Mouse (Mus musculus) lung, adult 18-20 months (tissue): ENCODE results near the gene Olfr194.
"Not testable (repeated sequence)": the region's sequence is repeated elsewhere in the genome, so short reads cannot be mapped to it uniquely, and the experiment has no call there.

Experiments
- DNase-seq, 2 experiments: peaks; one replicate each; pipeline ENCODE4 v3.0.0; 2022; ENCODE audit warnings: mixed read lengths in 2 of 2

Olfr194 gene

DNA sequence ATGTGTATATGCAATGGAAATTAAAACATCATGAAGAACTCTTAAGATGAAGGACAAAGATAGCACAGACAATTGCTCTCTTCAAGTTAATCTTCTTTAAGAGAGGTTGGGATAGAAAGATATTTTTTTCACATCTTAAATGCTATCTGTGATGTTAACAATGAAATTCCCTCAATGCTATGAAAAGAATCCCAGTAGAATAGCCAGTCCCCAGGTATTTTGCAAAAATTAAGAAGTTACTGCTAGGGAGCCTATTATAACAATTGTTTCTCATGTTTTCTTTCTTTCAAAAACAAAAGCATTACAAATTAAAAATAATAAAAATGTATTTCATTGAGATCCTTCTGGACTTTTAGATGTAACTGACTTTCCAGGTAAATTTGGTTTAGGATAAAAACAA lies at the start of gene Olfr194:
Gene Olfr194, minus strand, starts transcription at position 101 of the 400 bp plus-strand sequence.
- no peak for DNase-seq

DNA sequence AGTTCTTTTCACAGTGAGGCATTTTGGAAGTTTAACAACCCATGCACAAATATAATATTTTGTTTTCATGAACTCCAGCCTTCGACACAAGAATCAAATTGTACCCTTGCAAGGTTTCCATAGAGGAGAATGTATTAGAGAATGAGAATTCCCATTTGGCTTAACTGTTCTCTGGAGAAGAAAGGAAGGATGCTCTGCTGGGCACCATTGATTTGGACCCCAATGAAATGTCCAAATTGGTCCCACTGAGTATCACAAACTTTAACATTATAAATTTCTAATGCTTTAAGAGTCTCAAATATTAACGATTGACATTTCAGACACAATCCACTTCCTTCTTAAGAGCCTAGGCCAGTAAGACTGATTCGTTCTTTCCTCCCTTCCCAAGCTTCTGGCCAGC lies 49.5 kb upstream of the Olfr194 start, which contains the start of gene Olfr196:
Gene Olfr196, minus strand, starts transcription at position 101 of the 400 bp plus-strand sequence.
- DNase-seq = no peak

DNA sequence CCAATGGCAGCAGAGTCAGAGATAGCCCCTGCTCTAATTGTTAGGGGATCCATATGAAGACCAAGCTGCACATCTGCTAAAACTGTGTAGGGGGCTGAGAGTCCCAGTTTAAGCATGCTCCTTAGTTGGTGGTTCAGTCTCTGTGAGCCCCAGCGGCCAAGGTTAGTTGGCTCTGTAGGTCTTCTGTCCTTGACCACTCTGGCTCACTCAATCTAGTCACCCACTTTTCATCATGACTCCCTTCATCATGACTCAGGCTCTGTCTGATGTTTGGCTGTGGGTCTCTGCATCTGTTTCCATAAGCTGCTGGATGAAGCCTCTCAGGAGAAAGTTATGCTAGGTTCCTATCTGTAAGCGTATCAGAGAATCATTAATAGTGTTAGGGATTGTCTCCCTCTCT lies 31.1 kb upstream of the Olfr194 start:
- DNase-seq = no peak

DNA sequence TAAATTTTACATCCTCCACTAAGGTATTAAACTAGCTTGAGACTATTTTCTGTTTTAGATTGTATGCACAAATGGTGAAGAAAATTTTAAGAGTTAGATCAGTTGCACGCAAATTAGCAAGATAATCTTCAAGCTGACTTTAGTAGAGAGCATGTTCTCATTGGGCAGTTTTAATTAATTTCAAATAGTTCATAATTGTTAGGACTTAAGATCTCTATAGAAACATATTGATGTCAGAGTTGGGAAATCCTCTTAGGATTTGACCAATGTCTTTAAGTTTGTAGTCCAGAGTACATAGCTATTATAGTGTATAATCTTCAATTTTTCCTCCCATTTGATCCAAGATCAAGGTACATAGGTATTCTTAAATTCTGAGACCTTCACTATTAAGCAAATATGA lies 25.9 kb upstream of the Olfr194 start, which contains the start of gene Olfr195:
Gene Olfr195, plus strand, starts transcription at position 301 of the 400 bp plus-strand sequence.
- DNase-seq = no peak

DNA sequence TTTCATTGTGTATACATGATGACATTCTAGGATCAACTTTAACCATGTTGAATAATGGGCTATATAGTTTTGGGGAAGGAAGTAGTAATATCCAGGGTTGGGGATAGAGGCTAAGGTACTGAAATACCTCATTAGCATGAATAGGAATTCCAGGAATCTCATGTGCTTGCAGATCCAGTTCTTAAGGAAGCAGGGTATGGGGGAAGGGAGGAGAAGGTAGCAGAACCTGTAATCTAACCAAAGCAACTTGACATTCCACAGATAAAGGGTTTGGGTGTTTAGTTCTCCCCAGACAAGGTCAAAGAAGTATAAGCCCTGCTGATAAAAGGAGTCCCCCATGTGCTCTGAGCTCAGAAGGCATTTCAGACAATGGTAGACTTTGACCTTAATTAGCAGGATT lies 20.2 kb upstream of the Olfr194 start:
- no peak for DNase-seq

DNA sequence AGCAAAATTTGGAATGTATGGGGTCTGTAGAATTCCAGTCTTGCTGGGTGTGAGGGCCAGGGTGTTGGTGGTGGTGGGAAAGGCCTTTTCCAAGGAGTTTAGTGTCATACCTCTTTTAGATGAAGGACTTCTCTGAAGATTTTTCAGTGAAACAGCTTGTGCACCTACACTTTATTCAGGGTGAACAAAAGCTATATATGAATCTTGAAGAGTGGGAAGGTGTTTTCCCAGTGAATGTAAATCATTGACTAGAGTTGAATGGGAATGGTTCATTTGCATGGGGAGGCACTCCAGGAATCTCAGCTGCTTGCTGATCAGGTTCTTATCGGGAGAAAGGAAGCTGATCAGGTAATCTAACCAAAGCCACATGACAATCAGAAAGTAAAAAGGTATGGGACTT lies 9.9 kb upstream of the Olfr194 start:
- no peak for DNase-seq

DNA sequence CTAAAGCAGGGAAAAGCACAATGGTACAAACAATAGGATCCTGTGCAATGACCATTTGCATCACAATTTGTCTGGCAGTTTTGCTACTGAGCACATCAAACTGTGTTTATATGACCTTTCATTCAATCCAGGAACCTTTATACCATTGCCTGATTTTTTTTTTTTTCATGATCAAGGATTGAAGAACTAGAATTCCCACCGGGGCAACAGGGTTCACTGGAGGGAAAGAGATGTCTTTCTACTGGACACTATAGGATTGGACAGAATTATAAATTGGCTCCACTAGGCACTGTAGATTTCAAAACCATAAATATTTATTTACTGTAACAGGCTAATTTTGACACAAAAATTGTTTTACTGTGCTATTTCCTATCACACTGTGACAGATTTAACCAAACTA lies 9.1 kb downstream of the Olfr194 start, which contains the start of gene Olfr193:
Gene Olfr193, minus strand, starts transcription at position 101 of the 400 bp plus-strand sequence.
- DNase-seq = no peak

DNA sequence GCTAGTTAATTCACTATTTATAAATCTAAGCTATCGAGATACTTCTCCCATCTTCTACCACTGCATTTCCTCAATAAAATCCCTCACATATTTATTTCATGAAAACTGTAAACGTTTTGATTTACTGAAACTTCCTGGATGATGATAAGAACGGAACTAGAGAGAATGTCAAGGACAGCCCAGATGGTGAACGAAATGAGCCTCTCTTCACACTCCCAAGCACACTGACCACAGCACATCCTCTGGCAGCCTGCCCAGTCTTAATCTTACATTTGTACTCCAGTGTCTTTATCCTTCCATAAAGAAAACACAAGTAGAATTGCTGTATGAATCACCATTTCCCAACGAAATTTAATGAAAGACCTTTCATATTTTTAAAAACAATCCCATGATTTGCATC lies 12.3 kb downstream of the Olfr194 start:
- DNase-seq = not testable (repeated sequence)

DNA sequence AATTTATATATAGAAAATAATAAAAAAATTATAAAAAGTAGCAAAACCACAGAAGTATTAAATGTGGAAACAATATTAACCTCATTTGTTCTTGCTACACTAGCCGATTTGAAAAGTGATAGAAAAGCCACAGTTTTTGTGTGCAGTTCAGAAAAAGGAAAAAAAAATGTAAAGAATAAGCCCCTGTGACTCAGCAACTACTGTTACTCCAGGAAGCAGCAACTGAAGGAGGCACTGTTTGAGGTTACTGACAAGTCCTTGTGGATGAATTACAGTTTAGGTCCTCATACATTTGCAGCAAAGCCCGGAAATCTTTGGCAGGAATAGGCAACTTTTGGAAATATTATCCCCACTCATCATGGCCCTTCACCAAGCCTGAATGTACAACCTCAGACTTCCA lies 15.6 kb downstream of the Olfr194 start:
- DNase-seq = no peak

DNA sequence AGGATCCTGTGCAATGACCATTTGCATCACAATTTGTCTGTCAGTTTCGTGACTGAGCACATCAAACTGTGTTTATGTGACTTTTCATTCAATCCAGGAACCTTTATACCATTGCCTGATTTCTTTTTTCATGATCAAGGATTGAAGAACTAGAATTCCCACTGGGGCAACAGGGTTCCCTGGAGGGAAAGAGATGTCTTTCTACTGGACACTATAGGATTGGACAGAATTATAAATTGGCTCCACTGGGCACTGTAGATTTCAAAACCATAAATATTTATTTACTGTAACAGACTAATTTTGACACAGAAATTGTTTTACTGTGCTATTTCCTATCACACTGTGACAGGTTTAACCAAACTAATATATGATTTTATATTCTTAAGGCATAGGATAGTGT lies 31.1 kb downstream of the Olfr194 start, which contains the start of gene Olfr191:
Gene Olfr191, minus strand, starts transcription at position 101 of the 400 bp plus-strand sequence.
- not testable (repeated sequence) for DNase-seq

DNA sequence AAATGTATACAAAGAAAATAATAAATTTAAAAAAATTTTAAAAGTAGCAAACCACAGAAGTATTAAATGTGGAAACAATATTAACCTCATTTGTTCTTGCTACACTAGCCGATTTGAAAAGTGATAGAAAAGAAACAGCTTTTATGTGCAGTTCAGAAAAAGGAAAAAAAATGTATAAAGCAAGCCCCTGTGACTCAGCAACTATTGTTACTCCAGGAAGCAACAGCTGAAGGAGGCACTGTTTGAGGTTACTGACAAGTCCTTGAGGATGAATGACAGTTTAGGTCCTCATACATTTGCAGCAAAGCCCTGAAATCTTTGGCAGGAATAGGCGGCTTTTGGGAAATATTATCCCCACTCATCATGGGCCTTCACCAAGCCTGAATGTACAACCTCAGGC lies 39.8 kb downstream of the Olfr194 start:
- not testable (repeated sequence) for DNase-seq

DNA sequence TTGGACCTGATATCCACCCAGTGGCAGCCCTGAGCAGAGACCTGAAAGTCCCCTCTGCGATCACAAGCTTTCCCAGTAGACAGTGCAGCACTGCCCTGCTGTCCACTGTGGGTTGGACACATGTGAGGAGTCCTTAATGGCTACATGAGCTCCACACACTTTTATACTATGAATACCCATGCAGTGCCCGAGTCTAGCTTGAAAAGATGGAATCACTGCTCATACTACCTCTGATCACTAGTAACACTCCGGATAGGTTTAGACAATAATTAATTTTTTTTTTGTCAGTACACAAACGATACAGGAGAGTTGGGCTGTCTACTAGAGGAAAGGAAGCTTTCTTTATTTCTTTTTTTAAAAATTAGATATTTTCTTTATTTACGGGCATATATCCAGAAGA lies 43.0 kb downstream of the Olfr194 start, which contains the start of gene Olfr190:
Gene Olfr190, minus strand, starts transcription at position 101 of the 400 bp plus-strand sequence.
- DNase-seq = no peak

DNA sequence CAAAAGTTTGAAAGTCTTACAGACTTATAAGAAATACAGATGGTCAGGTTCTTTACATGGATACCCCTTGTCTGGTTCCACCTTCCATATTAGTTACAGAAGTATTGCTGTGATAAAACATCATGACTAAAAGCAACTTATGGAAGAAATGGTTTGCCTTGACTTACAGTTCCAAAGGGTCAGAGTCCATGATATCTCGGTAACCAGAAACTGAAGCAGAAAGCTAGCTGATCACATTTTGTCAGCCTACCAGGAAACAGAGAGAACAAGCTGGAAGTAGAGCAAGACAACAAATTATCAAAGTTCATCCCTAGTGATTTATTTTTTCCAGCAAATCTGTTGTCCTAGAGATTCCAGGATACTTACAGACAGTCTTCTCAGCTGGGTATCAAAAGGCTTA lies 47.3 kb downstream of the Olfr194 start:
- DNase-seq = no peak

DNA sequence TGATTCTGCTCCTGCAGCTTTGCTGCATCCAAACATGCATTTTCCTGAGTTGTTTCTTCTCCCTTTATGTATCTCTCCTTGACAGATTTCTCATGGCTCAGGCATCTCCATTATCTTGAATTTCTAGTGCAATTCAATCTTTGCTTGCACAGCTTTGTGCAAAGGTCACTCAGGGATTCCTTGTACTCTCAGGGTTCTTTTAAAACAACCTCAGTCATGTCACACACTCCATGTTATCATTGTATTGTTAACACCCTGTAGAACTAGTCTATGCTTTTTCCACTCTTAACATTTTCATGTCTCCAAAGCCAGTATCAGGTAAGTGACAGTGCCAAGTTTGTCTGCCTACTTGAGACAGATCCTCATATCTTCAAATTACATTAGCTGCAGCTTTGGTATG lies 49.1 kb downstream of the Olfr194 start:
- no peak for DNase-seq
